Mouse (Mus musculus) stomach, embryonic 14.5 days (tissue): ENCODE data around the gene Zfp740. TPM values are rescaled to one million over a fixed set of nuclear protein-coding genes. Genes with fewer than 3 reads are reported as not detected.
"Not testable (repeated sequence)": the region's sequence is repeated elsewhere in the genome, so short reads cannot be mapped to it uniquely, and the experiment has no call there.

Experiments used
- ATAC-seq: fragments of 200-750 bp; cut with Nextera tagmentation; 2 replicates; pipeline ENCODE4 v1.8.0; 2017; ENCODE audit warnings: low read depth, moderate TSS enrichment; ENCODE audit not compliant: insufficient number of reproducible peaks, insufficient read depth, low FRiP score
- H3K27ac ChIP-seq: fragments of 300-500 bp; sonication (generic); 2 replicates; pipeline ENCODE4 v1.5.1; 2014; ENCODE audit warnings: mild to moderate bottlenecking, low read length, moderate library complexity, mixed read lengths
- H3K27me3 ChIP-seq: fragments of 300-500 bp; sonication (generic); 2 replicates; pipeline ENCODE4 v1.6.1; 2014; ENCODE audit warnings: low read length, control low read depth, mixed read lengths; ENCODE audit not compliant: control insufficient read depth, insufficient read depth
- H3K36me3 ChIP-seq: fragments of 300-500 bp; sonication (generic); 2 replicates; pipeline ENCODE4 v1.6.1; 2014; ENCODE audit warnings: mild to moderate bottlenecking, control low read depth, low read length, moderate library complexity, mixed read lengths; ENCODE audit not compliant: control insufficient read depth, insufficient read depth
- H3K4me1 ChIP-seq: fragments of 300-500 bp; sonication (generic); 2 replicates; pipeline ENCODE4 v1.6.1; 2014; ENCODE audit warnings: low read length, control low read depth, mixed read lengths; ENCODE audit not compliant: control insufficient read depth, insufficient read depth
- H3K4me2 ChIP-seq: fragments of 300-500 bp; sonication (generic); replicated peaks from 2 replicates; pipeline ENCODE4 v1.6.1; 2014; ENCODE audit warnings: low read depth, low read length, control low read depth
- H3K4me3 ChIP-seq: fragments of 300-500 bp; sonication (generic); 2 replicates; pipeline ENCODE4 v1.5.1; 2014; ENCODE audit warnings: low read depth, low read length, control low read depth
- H3K9ac ChIP-seq: fragments of 300-500 bp; sonication (generic); replicated peaks from 2 replicates; pipeline ENCODE4 v1.6.1; 2014; ENCODE audit warnings: low read depth, mild to moderate bottlenecking, control low read depth, low read length, moderate library complexity, mixed read lengths
- H3K9me3 ChIP-seq: fragments of 300-500 bp; sonication (generic); 2 replicates; pipeline ENCODE4 v1.6.1; 2016; ENCODE audit warnings: low read depth, low read length, control low read depth; ENCODE audit not compliant: control insufficient read depth
- WGBS: fragments of 180-500 bp; shearing (Covaris S2); extraction: QIAGEN DNeasy Blood & Tissue Kit; methylation state at CpG from one replicate; pipeline ENCODE4 v1.1.7; 2014; 5-methylcytosine and 5-hydroxymethylcytosine counted together
- polyA plus RNA-seq: library from polyadenylated mRNA; unstranded; fragments of >200 nt; fragmentation: Nextera tagmentation; extraction: Ambion mirVana; gene quantifications from 2 replicates; pipeline ENCODE4 v1.2.1, GENCODE M21; 2014

The Zfp740 gene
- polyA plus RNA-seq: 52.0 and 54.0 TPM in 2 replicates

GRCm38 (mm10) chr15:102202971-102203834, at the start of gene Zfp740:
Zfp740 (plus strand) TSS chr15:102203249.
- H3K27me3 ChIP-seq: no peaks in the 10 kb centered on the region
- H3K36me3 ChIP-seq: peaks cover 24% of the 10 kb centered on the region
- no peaks in the 10 kb centered on the region for H3K9me3 ChIP-seq
- peaks cover 27% of the 10 kb centered on the region for H3K4me1 ChIP-seq
- ATAC-seq: peak; percentile 96
- peak within 1 kb of the TSS; percentile 89 for H3K9ac ChIP-seq
- under 1% methylated on average over 57 of the region's 68 CpGs for WGBS
- H3K27ac ChIP-seq: peak within 1 kb of the TSS; percentile 99
- peak within 1 kb of the TSS; percentile 53 for H3K4me2 ChIP-seq
- H3K4me3 ChIP-seq: peak within 1 kb of the TSS; percentile 67

DNA sequence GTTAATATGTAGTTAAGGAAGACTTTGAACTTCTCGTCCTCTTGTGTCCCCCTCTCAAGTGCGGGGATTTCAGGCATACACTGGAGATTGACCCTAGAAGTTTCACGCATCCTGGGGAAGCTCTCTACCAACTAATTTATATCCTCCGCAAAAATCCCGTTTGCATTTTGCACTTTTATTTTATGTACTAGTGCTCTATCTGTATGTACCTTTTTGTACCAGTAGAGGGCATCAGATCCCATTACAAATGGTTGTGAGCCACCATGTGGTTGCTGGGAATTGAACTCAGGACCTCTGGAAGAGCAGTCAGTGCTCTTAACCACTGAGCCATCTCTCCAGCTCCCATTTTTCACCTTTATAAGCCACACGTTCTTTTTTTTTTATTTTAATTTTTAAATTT, 48.0 kb upstream of the Zfp740 start:
- H3K27me3 ChIP-seq, ATAC-seq, H3K4me2 ChIP-seq, H3K9me3 ChIP-seq, H3K4me3 ChIP-seq, H3K36me3 ChIP-seq, H3K27ac ChIP-seq, H3K9ac ChIP-seq: not testable (repeated sequence)
- H3K4me1 ChIP-seq: peaks cover 12% of the 10 kb centered on the region; the same call in 1 of the 2 replicates
- WGBS: 91% methylated on average over 6 of the region's 6 CpGs

- Histone ChIP-seq H3K9ac (no peak overlapping the region), H3K27me3 (no peaks in the 10 kb centered on the region), H3K4me3 (no peak overlapping the region), H3K4me2 (no peak overlapping the region), H3K4me1 (no peaks in the 10 kb centered on the region), H3K9me3 (0 out of 2 replicates have a peak, but pooled peaks cover 2% of the 10 kb centered on the region), H3K27ac (no peak overlapping the region), H3K36me3 (no peaks in the 10 kb centered on the region)
- no peak for ATAC-seq
- WGBS: 40% methylated on average over 20 of the region's 20 CpGs
Measured at GRCm38 (mm10) chr15:102156836-102157235, 46.2 kb upstream of the Zfp740 start.

- Histone ChIP-seq H3K27ac (no peak overlapping the region), H3K27me3 (no peaks in the 10 kb centered on the region), H3K4me1 (0 out of 2 replicates have a peak, but pooled peaks cover 1% of the 10 kb centered on the region), H3K4me2 (no peak overlapping the region), H3K4me3 (no peak overlapping the region), H3K9ac (no peak overlapping the region), H3K36me3 (no peaks in the 10 kb centered on the region), H3K9me3 (no peaks in the 10 kb centered on the region)
- no peak for ATAC-seq
- WGBS: 58% methylated on average over 26 of the region's 27 CpGs
Measured at GRCm38 (mm10) chr15:102160415-102161060, 42.5 kb upstream of the Zfp740 start.

DNA sequence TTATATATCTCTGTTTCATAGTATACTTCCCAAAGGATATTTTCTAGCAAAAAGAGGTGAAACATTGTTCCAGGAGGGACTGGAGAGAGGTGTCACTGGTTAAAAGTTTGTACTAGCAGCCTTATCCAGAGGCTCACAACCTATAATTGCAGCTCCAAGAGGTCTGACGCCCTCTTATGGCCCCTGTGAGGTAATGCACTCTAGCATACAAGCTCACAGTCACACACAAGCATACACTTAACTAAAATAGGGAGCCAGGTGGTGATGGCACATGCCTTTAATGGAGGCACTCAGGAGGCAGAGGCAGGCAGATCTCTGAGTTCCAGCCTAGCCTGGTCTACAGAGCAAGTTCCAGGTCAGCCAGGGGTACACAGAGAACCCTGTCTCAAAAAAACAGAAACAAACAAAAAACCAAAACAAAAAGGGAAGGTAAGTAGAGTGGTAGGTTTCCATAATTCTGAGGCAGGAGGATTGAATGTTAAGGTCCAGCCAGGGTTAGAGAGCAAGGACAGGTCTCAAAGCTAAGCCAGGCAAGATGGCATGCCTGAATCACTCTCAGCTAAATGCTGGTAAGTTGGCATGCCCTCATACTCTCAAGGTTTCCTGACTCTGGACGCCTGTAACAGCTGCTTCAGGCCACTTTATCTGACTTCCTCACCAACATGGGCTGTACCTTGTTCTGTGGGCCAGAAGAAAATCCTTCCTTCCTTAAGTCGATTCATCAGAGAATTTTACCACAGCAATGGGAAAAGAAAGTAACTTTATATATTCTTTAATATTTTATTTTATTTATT, 39.0 kb upstream of the Zfp740 start:
- Histone ChIP-seq H3K4me1 (peaks cover 14% of the 10 kb centered on the region; the same call in 1 of the 2 replicates), H3K4me2 (no peak overlapping the region), H3K9ac (no peak overlapping the region), H3K4me3 (no peak overlapping the region), H3K27ac (no peak overlapping the region), H3K36me3 (no peaks in the 10 kb centered on the region), H3K27me3 (no peaks in the 10 kb centered on the region), H3K9me3 (no peaks in the 10 kb centered on the region)
- 67% methylated on average over 3 of the region's 3 CpGs for WGBS
- ATAC-seq: no peak

DNA sequence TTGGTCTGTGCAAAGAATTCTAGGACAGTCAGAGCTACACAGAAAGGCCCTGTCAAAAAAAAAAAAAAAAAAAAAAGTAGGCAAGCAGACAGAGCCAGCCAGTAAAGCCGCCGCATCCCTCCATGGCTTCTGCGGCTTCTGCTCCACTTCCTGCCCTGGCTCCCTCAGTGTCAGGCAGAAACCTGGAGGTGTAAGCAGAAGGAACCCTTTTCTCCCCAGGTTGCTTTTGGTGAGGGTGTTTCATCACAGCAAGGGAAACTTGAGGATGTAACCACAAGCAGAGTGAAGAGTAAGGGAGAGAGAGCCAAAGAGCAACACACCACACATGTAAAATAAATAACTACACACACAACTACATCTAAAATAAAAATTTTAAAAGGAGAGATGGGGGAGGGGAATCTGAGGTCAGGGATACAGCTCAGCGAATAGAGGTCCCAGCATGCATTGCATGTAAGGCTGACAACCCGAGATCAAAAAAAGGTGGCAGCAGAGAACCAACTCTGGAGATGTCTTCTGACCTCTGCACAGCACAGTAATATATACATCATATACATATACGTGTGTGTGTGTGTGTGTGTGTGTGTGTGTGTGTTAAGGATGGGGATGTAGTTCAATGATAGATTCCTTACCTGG, 37.5 kb upstream of the Zfp740 start:
- H3K9me3 ChIP-seq: no peaks in the 10 kb centered on the region
- ATAC-seq: no peak

DNA sequence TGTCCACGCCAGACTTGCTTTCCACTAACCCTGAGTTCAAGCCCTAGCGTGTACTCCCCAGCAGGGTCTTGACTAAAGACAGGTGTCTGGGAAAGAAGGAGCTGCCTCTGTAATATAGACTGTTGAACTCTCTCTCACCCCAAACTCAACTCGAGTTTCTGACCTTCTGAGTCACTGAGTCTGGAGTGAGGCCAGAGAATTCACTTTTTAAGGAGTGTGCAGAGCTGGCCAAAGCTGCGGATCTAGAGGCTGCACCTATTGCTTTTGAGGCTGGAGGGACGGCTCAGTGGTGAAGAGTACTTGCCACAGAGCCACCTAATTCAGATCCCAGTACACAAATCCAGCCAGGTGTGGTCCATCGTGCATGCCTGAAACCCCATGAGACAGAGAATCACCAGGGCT, 35.4 kb upstream of the Zfp740 start:
- H3K27me3 ChIP-seq: no peaks in the 10 kb centered on the region
- peak; percentile 70; the same call in 1 of the 2 replicates for ATAC-seq
- H3K4me2 ChIP-seq: no peak overlapping the region
- 18% methylated on average over 6 of the region's 6 CpGs for WGBS
- no peaks in the 10 kb centered on the region for H3K36me3 ChIP-seq
- H3K4me1 ChIP-seq: peaks cover 15% of the 10 kb centered on the region; the same call in 1 of the 2 replicates
- no peak overlapping the region for H3K9ac ChIP-seq
- H3K9me3 ChIP-seq: no peaks in the 10 kb centered on the region
- no peak overlapping the region for H3K4me3 ChIP-seq
- H3K27ac ChIP-seq: peak overlapping the region; percentile 64; the same call in 1 of the 2 replicates

More for the DNA sequence above, 37.5 kb upstream of the Zfp740 start:
- Histone ChIP-seq H3K27ac (no peak overlapping the region), H3K4me1 (peaks cover 15% of the 10 kb centered on the region; the same call in 1 of the 2 replicates), H3K36me3 (no peaks in the 10 kb centered on the region), H3K27me3 (no peaks in the 10 kb centered on the region), H3K4me2 (no peak overlapping the region), H3K4me3 (no peak overlapping the region), H3K9ac (no peak overlapping the region)
- 42% methylated on average over 6 of the region's 6 CpGs for WGBS
